Mouse (Mus musculus) gastrocnemius, adult 18-20 months (tissue): Measurements from ENCODE around the gene Rhox13. TPM values are rescaled to one million over a fixed set of nuclear protein-coding genes. Genes with fewer than 3 reads are reported as not detected.

Experiments used
- DNase-seq: peaks from one replicate; pipeline ENCODE4 v3.0.0; 2021; ENCODE audit warnings: low spot score
- long read RNA-seq, 2 experiments: library from polyadenylated mRNA; stranded (forward); transcript quantifications; one replicate each; pipeline ENCODE4 v2.0.0; 2021
- total RNA-seq, 2 experiments: library from RNA; stranded (reverse); gene quantifications; 2 replicates each; pipeline ENCODE4 v1.2.3; 2021

Rhox13 gene
- total RNA-seq, result not detected
- long read RNA-seq, experiment 1, result 0 reads
- long read RNA-seq, experiment 2, result 0 reads

DNA sequence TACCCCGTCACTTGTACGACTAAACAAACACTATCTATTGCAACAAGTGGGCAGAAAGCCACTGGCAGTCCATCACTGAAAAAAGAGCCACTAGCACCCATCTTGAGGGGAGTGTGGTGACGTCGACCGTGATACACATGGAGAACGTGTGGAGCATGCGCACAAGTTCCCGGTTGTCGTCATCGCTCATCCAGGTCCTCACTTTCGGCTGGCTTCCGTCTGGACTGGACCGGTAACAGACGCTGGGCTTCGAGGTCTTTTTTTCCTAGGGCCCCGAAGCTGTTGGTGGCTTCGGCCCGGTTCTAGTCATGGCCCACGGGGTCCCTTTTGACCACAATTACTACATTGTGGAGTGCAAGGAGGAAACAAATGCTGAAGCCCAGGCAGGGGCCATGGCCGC is at the start of gene Rhox13:
Rhox13 (plus strand) TSS at position 238 of the 400 bp plus-strand sequence.
- no peak for DNase-seq

DNA sequence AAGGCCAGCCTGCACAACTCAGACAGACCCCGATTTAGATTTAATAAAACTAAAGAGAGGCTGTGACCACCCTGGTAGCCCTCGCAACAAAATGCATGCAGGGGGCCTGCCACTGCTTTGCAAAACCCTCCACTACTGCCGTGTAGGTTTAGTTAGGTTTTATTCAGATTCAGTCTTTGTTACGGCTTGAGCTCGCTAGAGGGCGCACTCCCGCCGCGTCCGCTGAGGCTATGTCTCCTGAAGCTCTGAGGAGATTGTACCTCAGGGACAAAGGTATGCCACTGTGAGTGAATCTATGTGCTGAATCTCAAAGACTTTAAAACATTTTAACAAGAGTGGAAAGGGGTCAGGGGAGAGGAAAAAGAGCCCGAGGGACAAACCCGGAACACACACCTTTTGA is 36.8 kb upstream of the Rhox13 start:
- DNase-seq, result peak; percentile 5

DNA sequence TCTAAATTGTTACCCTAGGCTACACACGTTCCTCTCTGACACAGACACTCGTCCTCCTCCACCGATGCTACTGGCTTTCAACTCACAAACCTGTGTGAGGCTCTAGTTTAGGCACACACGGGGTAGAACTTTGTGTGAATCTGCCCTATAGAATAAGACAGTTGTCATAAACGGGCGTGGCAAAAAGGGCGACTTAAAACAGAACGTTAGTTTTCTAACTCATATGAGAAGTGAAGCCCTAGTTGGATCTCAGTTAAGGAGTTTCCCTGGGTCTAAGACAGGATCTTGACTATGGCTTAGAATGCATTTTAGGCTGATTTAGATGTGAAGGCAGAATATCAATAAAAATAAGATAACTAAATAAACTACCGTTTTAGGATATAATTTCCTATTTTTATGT is 36.0 kb upstream of the Rhox13 start, which contains the start of gene Rhox11:
Rhox11 (minus strand) TSS at position 101 of the 400 bp plus-strand sequence.
- no peak for DNase-seq

DNA sequence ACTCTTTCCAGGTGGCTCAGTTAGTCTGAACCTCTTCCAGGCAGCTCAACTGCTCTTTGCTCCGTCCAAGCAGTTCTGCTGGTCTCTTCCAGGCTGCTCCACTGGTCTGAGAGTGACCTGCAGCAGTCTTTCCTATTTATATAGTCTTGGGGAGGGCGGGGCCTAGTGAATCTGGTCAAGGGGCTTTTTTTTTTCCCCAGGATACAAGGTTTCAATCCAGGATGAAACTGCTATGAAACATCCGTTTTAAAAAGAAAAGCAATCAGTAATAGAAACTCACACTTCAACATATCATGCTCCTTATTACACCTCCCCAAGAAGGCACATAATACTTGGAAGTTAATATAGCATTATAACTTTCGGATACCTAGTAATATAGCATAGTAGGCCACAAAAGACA is 10.2 kb upstream of the Rhox13 start, which contains the start of gene Rhox12:
Rhox12 (minus strand) TSS at position 101 of the 400 bp plus-strand sequence.
- DNase-seq, result no peak

DNA sequence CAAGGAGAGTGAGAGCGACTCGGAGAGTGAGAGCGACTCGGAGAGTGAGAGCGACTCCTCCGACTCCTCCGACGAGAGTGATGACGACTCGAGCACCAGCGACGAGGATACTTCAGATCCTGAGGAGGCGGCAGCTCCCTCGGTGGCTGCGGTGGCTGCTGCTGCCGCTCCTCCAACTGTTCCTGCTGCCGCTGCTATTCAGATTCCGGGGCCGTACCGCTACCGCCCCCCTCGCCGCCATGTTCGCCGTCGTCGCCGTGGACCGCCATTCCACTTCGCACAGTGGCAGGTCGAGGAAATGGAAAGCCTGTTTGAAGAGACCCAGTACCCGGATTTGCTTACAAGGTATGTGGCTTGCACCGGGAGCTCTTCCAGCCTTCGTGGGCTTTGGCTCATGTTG is 459 bp downstream of the Rhox13 start:
- no peak for DNase-seq

DNA sequence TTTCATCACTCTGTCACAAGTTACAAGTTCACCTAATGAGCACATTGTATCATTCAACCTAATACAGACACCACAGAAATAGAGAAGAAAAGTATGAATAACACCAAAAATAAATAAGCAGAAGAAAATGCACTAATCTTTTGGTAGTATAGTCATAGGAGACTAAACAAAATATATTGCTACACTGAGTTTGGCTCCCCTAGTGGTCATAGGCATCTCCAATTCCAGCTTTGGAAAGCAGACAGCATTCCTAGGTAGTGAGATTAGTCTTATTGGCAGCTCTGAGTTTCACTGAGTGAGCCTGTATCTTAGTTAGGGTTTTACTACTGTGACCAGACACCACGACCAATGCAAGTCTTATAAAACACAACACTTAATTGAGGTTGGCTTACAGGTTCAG is 38.1 kb downstream of the Rhox13 start:
- no peak for DNase-seq

DNA sequence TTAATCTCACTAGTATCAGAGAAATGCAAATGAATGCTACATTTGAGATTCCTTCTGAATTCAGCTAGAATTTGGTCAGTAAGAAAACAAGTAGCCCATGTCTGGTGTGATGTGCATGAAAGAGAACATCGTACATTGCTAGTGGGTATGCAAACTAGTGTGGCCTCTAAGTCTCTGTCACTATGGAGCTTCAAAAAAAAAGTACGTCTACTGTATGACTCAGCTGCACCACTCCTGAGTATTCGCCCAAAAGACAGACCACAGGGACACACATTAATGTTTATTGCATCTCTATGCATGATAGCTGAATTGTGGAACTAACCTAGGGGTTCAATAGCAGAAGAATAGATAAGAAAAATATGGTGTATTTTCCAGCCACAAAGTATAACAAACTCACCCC is 44.3 kb downstream of the Rhox13 start:
- DNase-seq, result no peak

DNA sequence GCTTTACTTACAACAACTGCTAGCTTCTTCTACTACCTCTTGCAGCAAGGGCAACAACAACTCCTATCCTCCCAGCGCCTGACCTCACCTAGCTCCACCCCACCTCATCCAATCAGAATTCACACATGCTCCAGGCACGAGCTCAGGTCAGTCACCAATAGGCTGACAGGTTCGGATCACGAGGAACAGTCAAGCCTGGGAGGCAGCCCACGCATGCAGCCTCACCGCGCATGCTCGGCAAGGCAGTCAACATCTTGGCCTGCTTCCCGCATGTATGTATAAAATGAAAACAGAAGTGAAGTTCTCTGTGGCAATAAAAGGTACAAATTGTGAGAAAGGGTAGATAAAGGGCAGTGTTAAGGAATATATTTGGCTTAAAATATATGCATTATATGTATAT is 45.0 kb downstream of the Rhox13 start:
- DNase-seq, result no peak

DNA sequence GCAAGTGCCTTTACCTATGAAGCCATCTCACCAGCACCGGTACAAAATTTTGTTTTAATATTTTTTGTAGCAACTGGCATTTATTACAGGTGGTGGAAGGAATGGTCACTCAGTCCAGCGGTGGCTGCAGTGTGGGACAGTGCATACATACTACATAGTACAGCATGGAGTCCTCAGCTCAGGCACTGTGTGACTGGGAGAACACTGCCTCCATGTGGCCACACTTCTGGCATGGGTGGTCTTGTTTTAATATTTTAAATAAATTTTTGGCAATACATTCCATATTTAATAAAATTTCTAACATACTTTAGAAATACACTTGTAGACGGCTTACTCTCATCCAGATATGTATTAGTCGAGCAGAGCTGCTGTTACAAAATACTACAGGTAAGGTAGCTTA is 45.6 kb downstream of the Rhox13 start:
- DNase-seq, result no peak

Other genes starting within 250 kb of the Rhox13 start
- gene Rhox8, start 242.3 kb upstream of the Rhox13 start, total RNA-seq, result not detected
- gene Rhox7b, start 224.0 kb upstream of the Rhox13 start, total RNA-seq, result not detected
- not detected for gene Rhox9, start 219.4 kb upstream of the Rhox13 start, total RNA-seq
- not detected for gene Btg1-ps1, start 102.4 kb upstream of the Rhox13 start, total RNA-seq
- gene Btg1-ps2, start 78.1 kb upstream of the Rhox13 start, total RNA-seq, result not detected
- gene Rhox10, start 54.7 kb upstream of the Rhox13 start, total RNA-seq, result not detected
- gene Rhox11, start 36.1 kb upstream of the Rhox13 start, total RNA-seq, result not detected
- not detected for gene Rhox12, start 10.3 kb upstream of the Rhox13 start, total RNA-seq
- 1 to 10 TPM; 6.0 to 6.6 TPM for gene Zbtb33, start 68.6 kb downstream of the Rhox13 start, total RNA-seq
- 1 to 10 TPM in 1 of 2 experiments, under 1 TPM in 1; 0.26 to 1.1 TPM for gene Tmem255a, start 131.2 kb downstream of the Rhox13 start, total RNA-seq
- gene Atp1b4, start 195.0 kb downstream of the Rhox13 start, total RNA-seq, result 1 to 10 TPM; 1.6 to 4.3 TPM